Mouse (Mus musculus): ENCODE measurements around the gene Zfp507.

GRCm38 (mm10) chr7:35759602-35760001 lies 43.2 kb downstream of the Zfp507 start:
- TF ChIP-seq POLR2A (IDR thresholded peaks at IDR 0.05; ENCODE audit: insufficient read length, low read depth) = no peak
- no peak for TF ChIP-seq MYOD1 (IDR thresholded peaks at IDR 0.05; ENCODE audit: control insufficient read depth in 1 of 3, insufficient read length in 2 of 3, low read depth in 2 of 3)

Data from myocyte (in vitro differentiated cells).